Mouse (Mus musculus) limb, embryonic 11.5 days (tissue): ENCODE results near the gene Gbgt1. TPM values are rescaled to one million over a fixed set of nuclear protein-coding genes. Genes with fewer than 3 reads are reported as not detected.
"Not testable (repeated sequence)": the region's sequence is repeated elsewhere in the genome, so short reads cannot be mapped to it uniquely, and the experiment has no call there.

Experiments
- ATAC-seq: fragments of 200-750 bp; cut with Nextera tagmentation; 2 replicates; pipeline ENCODE4 v1.8.0; 2017; ENCODE audit warnings: low read depth; ENCODE audit not compliant: insufficient number of reproducible peaks, low FRiP score, low TSS enrichment
- DNase-seq: peaks from one replicate; pipeline ENCODE4 v3.0.0-alpha.2; 2015; ENCODE audit warnings: low spot score
- H3K27ac ChIP-seq: fragments of 300-500 bp; sonication (generic); replicated peaks from 2 replicates; pipeline ENCODE4 v1.5.1; 2014; ENCODE audit warnings: low read depth, mild to moderate bottlenecking, low read length
- H3K27me3 ChIP-seq: fragments of 300-500 bp; sonication (generic); 2 replicates; pipeline ENCODE4 v1.6.1; 2014; ENCODE audit warnings: mild to moderate bottlenecking, low read length, mixed read lengths; ENCODE audit not compliant: control insufficient read depth, insufficient read depth
- H3K36me3 ChIP-seq: fragments of 300-500 bp; sonication (generic); 2 replicates; pipeline ENCODE4 v1.6.1; 2014; ENCODE audit warnings: mild to moderate bottlenecking, low read length, moderate library complexity, mixed read lengths; ENCODE audit not compliant: control insufficient read depth, insufficient read depth
- H3K4me1 ChIP-seq: fragments of 300-500 bp; sonication (generic); 2 replicates; pipeline ENCODE4 v1.6.1; 2014; ENCODE audit warnings: low read length, mixed read lengths; ENCODE audit not compliant: control insufficient read depth, insufficient read depth
- H3K4me2 ChIP-seq: fragments of 300-500 bp; sonication (generic); 2 replicates; pipeline ENCODE4 v1.6.1; 2014; ENCODE audit warnings: low read depth, mild to moderate bottlenecking, moderate library complexity; ENCODE audit not compliant: severe bottlenecking
- H3K4me3 ChIP-seq: fragments of 300-500 bp; sonication (generic); 2 replicates; pipeline ENCODE4 v1.5.1; 2014; ENCODE audit warnings: low read depth, low read length
- H3K9ac ChIP-seq: fragments of 300-500 bp; sonication (generic); 2 replicates; pipeline ENCODE4 v1.6.1; 2014; ENCODE audit warnings: mild to moderate bottlenecking, low read length
- H3K9me3 ChIP-seq: fragments of 300-500 bp; sonication (generic); 2 replicates; pipeline ENCODE4 v1.6.1; 2016; ENCODE audit warnings: low read length; ENCODE audit not compliant: control insufficient read depth
- WGBS: fragments of 180-500 bp; shearing (Covaris S2); extraction: QIAGEN DNeasy Blood & Tissue Kit; methylation state at CpG from one replicate; pipeline ENCODE4 v1.1.7; 2014; 5-methylcytosine and 5-hydroxymethylcytosine counted together
- polyA plus RNA-seq: library from polyadenylated mRNA; unstranded; fragments of >200 nt; fragmentation: Nextera tagmentation; extraction: Ambion mirVana; gene quantifications from 2 replicates; pipeline ENCODE4 v1.2.1, GENCODE M21; 2014

Gene Gbgt1
- polyA plus RNA-seq, 1 experiment from 2014 or later: not detected

DNA sequence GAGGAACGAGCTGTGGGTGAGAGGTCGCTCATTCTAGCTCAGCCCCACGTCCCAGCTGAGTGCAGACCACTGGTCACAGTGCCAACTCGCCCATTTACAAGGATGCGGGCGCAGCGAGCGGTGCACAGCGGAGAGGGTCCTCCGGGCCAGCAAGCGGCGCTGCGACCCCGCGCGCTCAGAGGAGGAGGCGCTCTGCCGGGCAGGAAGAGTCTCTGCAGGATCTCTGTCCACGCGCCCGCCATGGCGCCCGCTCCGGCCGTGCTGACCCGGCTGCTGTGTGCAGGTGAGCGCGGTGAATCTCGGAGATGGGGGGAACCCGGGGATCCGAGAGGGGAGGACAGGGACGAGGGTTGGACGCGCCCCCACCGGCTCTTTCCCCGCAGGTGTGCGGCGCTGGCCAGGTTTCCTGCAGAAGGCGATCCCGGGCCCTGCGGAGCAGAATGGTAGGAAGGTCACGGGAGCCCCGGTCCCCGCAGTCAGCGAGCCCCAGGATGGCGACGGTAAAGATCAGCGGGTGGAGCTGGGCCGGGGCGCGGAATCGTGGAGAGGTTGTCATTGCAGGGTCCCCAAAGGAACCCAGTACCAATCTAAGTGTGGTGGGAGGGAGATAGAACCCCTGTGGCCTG is 28.7 kb upstream of the Gbgt1 start, which contains the start of gene Mrps2:
Gene Mrps2, plus strand, starts transcription at position 207 of the 626 bp plus-strand sequence.
- H3K9me3 ChIP-seq: no peaks in the 10 kb centered on the region
- H3K4me2 ChIP-seq: peak within 1 kb of the TSS; percentile 76
- ATAC-seq (peak; percentile 78; the same call in 1 of the 2 replicates), DNase-seq (peak; percentile 92)
- under 1% methylated on average over 52 of the region's 52 CpGs for WGBS
- peaks cover 2% of the 10 kb centered on the region for H3K4me1 ChIP-seq
- H3K36me3 ChIP-seq: peaks cover 12% of the 10 kb centered on the region
- H3K27ac ChIP-seq: no peak within 1 kb of the TSS
- H3K4me3 ChIP-seq: peak within 1 kb of the TSS; percentile 61
- peak within 1 kb of the TSS; percentile 73 for H3K9ac ChIP-seq
- no peaks in the 10 kb centered on the region for H3K27me3 ChIP-seq

DNA sequence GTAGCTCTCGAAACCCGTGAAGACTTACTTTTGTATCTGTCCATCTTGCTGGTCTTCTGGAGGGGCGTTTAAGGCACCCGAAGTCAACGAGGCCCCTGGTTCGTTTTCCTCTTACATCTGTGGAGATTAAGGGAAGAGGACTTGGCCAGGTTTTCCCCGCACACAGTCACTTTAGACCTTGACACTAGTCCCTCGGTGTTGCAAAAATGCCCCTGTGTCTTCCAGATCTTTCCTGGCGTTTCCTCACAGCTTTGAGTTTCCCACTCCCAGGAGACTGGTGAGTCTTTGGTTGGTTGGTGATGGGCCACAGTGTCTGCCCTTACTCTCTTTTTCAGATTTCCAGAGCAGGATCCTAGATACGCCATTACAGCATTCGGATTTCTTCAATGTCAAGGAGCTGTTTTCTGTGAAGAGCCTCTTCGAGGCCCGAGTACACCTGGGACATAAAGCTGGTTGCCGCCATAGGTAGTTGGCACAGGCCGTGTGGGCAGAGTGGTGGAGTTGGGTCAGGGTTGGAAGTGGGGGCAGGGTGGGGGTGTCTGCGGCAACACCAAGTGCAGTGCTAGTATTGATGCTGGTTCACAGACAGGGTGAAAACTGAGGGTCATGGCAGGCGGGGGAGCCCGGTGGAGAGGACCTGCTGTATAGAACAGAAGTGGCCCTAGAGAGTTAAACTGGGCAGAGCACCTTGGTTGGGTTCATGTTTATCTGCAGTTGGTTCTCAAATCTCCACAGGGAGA is 28.0 kb upstream of the Gbgt1 start:
- Histone ChIP-seq H3K27ac (no peak overlapping the region), H3K4me2 (peak overlapping the region; percentile 76), H3K9ac (peak overlapping the region; percentile 73), H3K4me3 (peak overlapping the region; percentile 61), H3K27me3 (no peaks in the 10 kb centered on the region), H3K9me3 (no peaks in the 10 kb centered on the region), H3K36me3 (peaks cover 12% of the 10 kb centered on the region), H3K4me1 (peaks cover 2% of the 10 kb centered on the region)
- 57% methylated on average over 18 of the region's 18 CpGs for WGBS
- ATAC-seq (no peak), DNase-seq (no peak)

DNA sequence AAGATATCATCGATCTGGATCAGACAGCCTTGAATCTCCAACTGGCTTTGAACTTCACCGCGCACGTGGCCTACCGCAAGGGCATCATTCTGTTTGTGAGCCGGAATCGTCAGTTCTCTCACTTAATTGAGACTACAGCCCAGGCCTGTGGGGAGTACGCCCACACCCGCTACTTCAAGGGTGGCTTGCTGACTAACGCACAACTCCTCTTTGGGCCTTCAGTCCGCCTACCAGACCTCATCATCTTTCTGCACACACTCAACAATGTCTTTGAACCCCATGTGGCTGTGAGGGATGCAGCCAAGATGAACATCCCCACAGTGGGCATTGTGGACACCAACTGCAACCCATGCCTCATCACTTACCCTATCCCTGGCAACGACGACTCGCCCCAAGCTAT is 27.2 kb upstream of the Gbgt1 start:
- ATAC-seq (no peak), DNase-seq (no peak)
- peaks cover 2% of the 10 kb centered on the region for H3K4me1 ChIP-seq
- H3K4me2 ChIP-seq: no peak overlapping the region
- no peak overlapping the region for H3K9ac ChIP-seq
- no peaks in the 10 kb centered on the region for H3K27me3 ChIP-seq
- no peak overlapping the region for H3K27ac ChIP-seq
- WGBS: 97% methylated on average over 14 of the region's 14 CpGs
- H3K4me3 ChIP-seq: no peak overlapping the region
- H3K36me3 ChIP-seq: peaks cover 12% of the 10 kb centered on the region
- H3K9me3 ChIP-seq: no peaks in the 10 kb centered on the region

DNA sequence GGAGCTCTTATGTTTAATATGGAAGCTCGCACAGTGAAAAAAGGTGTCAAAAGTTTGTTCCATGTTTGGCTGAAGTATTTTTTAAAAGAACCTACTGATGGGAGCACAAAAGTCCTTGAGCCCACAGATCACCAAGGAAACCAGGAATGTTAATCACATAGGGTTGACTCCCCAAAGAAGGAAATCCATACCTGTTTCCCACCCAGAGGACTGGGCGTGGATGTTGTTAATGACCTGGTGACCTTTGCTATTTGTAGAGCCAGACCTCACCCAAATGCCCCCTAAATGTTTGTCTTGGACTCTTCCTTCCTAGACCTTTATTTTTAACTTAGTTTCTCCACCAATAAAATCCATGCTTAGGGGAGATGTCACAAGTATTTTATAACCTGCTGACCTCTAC is 26.1 kb upstream of the Gbgt1 start:
- Histone ChIP-seq H3K36me3 (peaks cover 12% of the 10 kb centered on the region), H3K4me3 (no peak overlapping the region), H3K9ac (no peak overlapping the region), H3K9me3 (no peaks in the 10 kb centered on the region), H3K27me3 (no peaks in the 10 kb centered on the region), H3K27ac (no peak overlapping the region), H3K4me2 (no peak overlapping the region), H3K4me1 (peaks cover 2% of the 10 kb centered on the region)
- 89% methylated on average over 2 of the region's 2 CpGs for WGBS
- DNase-seq (no peak), ATAC-seq (no peak)

DNA sequence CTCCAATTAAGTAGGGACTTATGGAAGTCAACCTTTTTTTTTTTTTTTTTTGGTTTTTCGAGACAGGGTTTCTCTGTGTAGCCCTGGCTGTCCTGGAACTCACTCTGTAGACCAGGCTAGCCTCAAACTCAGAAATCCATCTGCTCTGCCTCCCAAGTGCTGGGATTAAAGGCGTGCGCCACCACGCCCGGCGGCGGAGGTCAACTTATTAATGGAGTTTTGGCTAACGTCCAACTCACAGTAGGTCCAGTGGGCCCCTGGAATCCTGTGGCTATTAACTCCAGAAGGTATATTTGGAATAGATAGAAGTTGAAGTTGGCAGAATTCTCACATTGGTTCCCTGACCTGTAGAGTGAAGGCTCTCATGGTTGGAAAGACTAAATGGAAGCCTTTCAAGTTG is 24.7 kb upstream of the Gbgt1 start:
- not testable (repeated sequence) for H3K9me3 ChIP-seq, H3K4me2 ChIP-seq, DNase-seq, ATAC-seq, H3K9ac ChIP-seq, H3K4me1 ChIP-seq, H3K27me3 ChIP-seq, H3K4me3 ChIP-seq, H3K27ac ChIP-seq
- H3K36me3 ChIP-seq: peaks cover 12% of the 10 kb centered on the region
- 90% methylated on average over 8 of the region's 8 CpGs for WGBS

DNA sequence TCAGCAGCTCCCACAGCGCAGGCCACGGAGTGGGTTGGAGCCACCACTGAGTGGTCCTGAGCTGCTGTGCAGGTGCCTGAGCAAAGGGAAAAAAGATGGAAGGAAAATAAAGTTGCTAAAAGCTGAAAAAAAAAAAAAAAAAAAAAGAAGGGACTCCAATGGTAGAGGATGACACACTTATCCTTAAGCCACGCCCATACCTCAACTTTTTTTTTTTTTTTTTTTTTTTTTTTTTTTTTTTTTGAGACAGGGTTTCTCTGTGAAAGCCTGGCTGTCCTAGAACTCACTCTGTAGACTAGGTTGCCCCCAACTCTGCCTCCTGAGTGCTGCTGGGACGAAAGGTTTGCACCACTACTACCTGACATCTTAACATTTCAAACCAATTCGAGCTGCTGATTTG is 18.7 kb upstream of the Gbgt1 start:
- not testable (repeated sequence) for H3K9me3 ChIP-seq, H3K36me3 ChIP-seq, DNase-seq, H3K4me3 ChIP-seq, H3K4me1 ChIP-seq, H3K4me2 ChIP-seq, H3K27ac ChIP-seq, ATAC-seq, H3K9ac ChIP-seq, H3K27me3 ChIP-seq
- WGBS: 91% methylated on average over 5 of the region's 5 CpGs

DNA sequence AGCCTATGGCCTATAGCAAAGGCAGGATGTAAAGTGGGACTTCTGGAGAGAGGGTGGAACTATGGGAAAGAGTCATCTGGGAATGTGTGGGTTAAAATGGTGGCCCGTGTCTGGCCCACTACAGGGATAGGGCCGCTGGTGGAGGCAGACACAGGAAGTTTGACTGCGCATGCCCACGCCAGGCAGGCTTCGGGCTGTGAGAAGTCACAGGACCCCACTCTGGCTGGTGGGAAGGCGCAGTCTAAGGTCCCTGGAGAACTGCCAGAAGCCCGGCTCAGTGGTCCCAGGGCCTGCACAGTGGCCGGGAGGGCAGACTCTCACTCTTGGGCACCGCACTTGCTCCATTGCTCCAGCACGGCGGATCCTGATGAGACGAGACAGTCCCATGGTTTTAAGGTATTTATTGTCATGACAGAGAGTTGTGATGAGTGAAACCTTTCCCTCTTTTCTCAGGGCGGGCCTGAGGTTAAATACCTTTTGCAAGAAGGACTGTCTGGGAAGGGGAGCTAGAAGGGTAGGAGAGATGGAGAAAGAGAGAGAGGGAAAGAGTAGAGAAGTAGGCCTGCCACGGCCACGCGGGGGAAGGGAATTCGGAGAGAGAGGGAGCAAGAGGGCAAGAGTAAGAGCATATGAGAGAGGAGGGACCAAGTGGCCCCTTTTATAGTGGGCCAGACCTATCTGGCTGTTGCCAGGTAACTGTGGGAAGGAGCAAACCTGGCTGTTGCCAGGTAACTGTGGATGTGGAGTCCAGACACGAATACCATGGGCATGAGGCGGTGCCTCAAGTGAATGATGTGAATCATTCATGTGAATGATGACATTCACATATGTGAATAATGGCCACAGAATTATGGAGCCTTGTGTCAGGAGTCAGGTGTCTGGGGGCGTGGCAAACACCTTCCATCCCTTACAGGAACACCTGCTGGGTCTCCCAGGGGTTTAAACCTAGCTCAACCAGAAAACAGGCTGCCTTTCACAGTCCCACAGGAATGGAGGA is 17.2 kb upstream of the Gbgt1 start:
- H3K4me3 ChIP-seq: no peak overlapping the region
- H3K9me3 ChIP-seq: no peaks in the 10 kb centered on the region
- DNase-seq: no peak
- WGBS: 79% methylated on average over 20 of the region's 20 CpGs
- H3K27ac ChIP-seq: no peak overlapping the region
- no peak overlapping the region for H3K4me2 ChIP-seq
- ATAC-seq: no peak
- no peaks in the 10 kb centered on the region for H3K27me3 ChIP-seq
- no peaks in the 10 kb centered on the region for H3K36me3 ChIP-seq
- H3K9ac ChIP-seq: no peak overlapping the region
- H3K4me1 ChIP-seq: no peaks in the 10 kb centered on the region

DNA sequence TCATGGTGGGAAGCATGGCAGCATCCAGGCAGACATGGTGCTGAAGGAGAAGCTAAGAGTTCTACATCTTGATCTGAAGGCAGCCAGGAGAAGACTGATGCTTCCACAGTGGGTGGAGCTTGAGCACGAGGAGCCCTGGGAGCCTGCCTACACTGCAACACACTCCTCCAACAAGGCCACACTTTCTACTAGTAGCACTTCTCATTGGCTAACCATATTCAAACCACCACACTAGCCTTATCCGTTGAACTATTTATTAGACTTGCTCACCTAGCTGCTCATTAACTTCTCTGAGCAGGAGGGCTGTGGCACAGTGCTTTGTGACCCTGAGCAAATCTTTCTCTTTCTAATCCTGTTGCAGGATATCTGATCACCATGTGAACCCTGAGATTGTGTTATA is 12.8 kb upstream of the Gbgt1 start:
- H3K36me3 ChIP-seq: no peaks in the 10 kb centered on the region
- ATAC-seq: no peak
- no peaks in the 10 kb centered on the region for H3K4me1 ChIP-seq
- no peaks in the 10 kb centered on the region for H3K27me3 ChIP-seq
- no peaks in the 10 kb centered on the region for H3K9me3 ChIP-seq
- no peak overlapping the region for H3K4me3 ChIP-seq
- no peak overlapping the region for H3K4me2 ChIP-seq
- no peak overlapping the region for H3K9ac ChIP-seq
- 78% methylated on average over 2 of the region's 2 CpGs for WGBS
- no peak overlapping the region for H3K27ac ChIP-seq
- no peak for DNase-seq
